Mouse (Mus musculus) A20 (cell line): ENCODE measurements around the gene Sh2d5.

Source experiments
- DNase-seq: peaks from one replicate; pipeline ENCODE4 v3.0.0-alpha.2; 2011; ENCODE audit warnings: low read depth, low spot score

Gene Sh2d5

GRCm38 (mm10) chr4:138250088-138250960, at the start of gene Sh2d5, which contains the start of gene Kif17:
Gene Sh2d5 (plus strand): TSS chr4:138250403.
Gene Kif17 (plus strand): TSS chr4:138250435.
- peak; percentile 95 for DNase-seq

GRCm38 (mm10) chr4:138200769-138201168, 49.4 kb upstream of the Sh2d5 start:
- no peak for DNase-seq

GRCm38 (mm10) chr4:138201696-138202095, 48.5 kb upstream of the Sh2d5 start:
- no peak for DNase-seq

- no peak for DNase-seq
Observed at GRCm38 (mm10) chr4:138210116-138210515, 40.1 kb upstream of the Sh2d5 start.

GRCm38 (mm10) chr4:138213861-138214260, 36.3 kb upstream of the Sh2d5 start:
- DNase-seq: no peak

- no peak for DNase-seq
Observed at GRCm38 (mm10) chr4:138215671-138216199, 34.5 kb upstream of the Sh2d5 start.

GRCm38 (mm10) chr4:138216200-138216890, 33.9 kb upstream of the Sh2d5 start, which contains the start of gene Hp1bp3:
Gene Hp1bp3 (plus strand): TSS chr4:138216296.
- DNase-seq: peak; percentile 89

GRCm38 (mm10) chr4:138216891-138217392, 33.3 kb upstream of the Sh2d5 start:
- peak; percentile 98 for DNase-seq

- no peak for DNase-seq
Observed at GRCm38 (mm10) chr4:138217441-138217840, 32.8 kb upstream of the Sh2d5 start.

GRCm38 (mm10) chr4:138217951-138218685, 32.1 kb upstream of the Sh2d5 start:
- DNase-seq: peak; percentile 40

- no peak for DNase-seq
Observed at GRCm38 (mm10) chr4:138219331-138219730, 30.9 kb upstream of the Sh2d5 start.

- DNase-seq: no peak
Observed at GRCm38 (mm10) chr4:138220761-138221160, 29.4 kb upstream of the Sh2d5 start.

GRCm38 (mm10) chr4:138221406-138221805, 28.8 kb upstream of the Sh2d5 start:
- DNase-seq: no peak

- DNase-seq: no peak
Observed at GRCm38 (mm10) chr4:138222396-138222795, 27.8 kb upstream of the Sh2d5 start.

GRCm38 (mm10) chr4:138223623-138224022, 26.6 kb upstream of the Sh2d5 start:
- DNase-seq: no peak

GRCm38 (mm10) chr4:138246756-138247665, 3.2 kb upstream of the Sh2d5 start:
- DNase-seq: no peak

GRCm38 (mm10) chr4:138251819-138252218, 1.6 kb downstream of the Sh2d5 start:
- peak; percentile 49 for DNase-seq

GRCm38 (mm10) chr4:138252231-138252630, 2.0 kb downstream of the Sh2d5 start:
- DNase-seq: no peak

GRCm38 (mm10) chr4:138257116-138257687, 7.0 kb downstream of the Sh2d5 start:
- DNase-seq: no peak

- no peak for DNase-seq
Observed at GRCm38 (mm10) chr4:138258663-138259062, 8.5 kb downstream of the Sh2d5 start.
